Mouse (Mus musculus) thymus, postnatal 25 days (tissue): ENCODE data around the gene Grm6.

Experiments
- DNase-seq: peaks from one replicate; pipeline ENCODE4 v3.0.0; 2022

Grm6 gene

GRCm38 (mm10) chr11:50850177-50850735 lies at the start of gene Grm6:
Gene Grm6, plus strand, starts transcription at chr11:50850685.
- DNase-seq: peak; percentile 62

DNA sequence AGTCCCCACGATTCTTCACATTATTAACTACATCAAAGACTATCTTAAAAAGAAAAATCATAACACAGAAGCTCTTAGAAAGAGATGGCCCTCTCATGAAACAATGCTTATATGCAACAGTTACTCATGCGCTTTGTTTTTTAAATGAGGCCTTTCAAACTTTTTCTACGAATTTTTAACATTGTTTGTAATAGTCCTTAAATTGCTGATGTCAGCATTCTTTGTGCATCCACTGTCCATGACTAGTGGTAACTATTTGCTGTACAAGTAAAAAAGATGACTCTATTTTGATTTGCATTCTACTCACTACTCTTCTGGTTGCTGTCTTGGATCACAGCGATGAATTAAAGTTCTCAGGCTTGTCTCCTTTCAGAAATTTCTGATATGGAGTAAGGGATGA lies 36.3 kb upstream of the Grm6 start:
- no peak for DNase-seq

DNA sequence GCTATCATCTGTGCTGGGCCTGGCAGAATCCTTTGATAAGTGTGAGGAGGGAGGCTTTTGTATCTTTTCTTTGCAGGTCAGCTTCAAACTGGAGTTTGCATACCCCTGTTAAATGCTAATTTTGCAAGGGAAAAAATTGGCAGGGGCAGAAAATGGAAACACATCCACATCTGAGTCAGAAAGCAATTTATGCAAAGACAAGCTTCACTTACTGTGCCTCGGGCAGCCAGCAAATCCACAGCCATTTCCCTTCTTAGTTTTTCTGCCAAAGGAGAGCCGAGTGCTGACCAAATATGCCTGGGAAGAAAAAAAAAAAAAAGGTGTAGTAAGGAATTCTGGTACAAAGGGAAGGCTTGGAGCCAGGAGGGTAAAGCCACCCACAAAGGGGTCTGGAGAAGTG lies 24.3 kb upstream of the Grm6 start:
- no peak for DNase-seq

GRCm38 (mm10) chr11:50827010-50827953 lies 23.2 kb upstream of the Grm6 start, which contains the start of gene Zfp354c:
Gene Zfp354c, minus strand, starts transcription at chr11:50827724.
- DNase-seq: peak; percentile 86

- DNase-seq: peak; percentile 40
Measured at GRCm38 (mm10) chr11:50835727-50836126, 14.8 kb upstream of the Grm6 start.

GRCm38 (mm10) chr11:50841023-50841735 lies 9.3 kb upstream of the Grm6 start, which contains the start of gene Zfp879:
Gene Zfp879, minus strand, starts transcription at chr11:50841552.
- peak; percentile 88 for DNase-seq

DNA sequence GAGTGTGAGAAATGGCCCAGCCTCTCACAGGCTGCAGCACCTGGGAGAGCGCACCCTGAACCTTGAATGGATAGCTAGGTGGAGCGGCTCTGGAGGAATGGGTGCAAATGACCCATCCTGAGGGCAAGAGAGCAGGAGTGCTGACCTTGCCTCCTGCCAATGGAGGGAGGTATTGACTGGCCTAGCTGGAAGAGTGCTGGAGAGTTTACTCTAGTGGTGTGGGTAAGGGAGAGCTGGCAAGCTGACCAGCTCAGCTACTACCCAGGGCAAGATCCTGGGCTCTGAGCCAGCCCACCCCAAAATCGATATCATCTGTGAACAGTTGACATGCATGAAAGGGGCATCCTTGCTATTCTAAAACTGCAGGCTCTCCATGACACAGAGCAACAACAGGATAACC lies 4.5 kb upstream of the Grm6 start:
- DNase-seq: no peak

DNA sequence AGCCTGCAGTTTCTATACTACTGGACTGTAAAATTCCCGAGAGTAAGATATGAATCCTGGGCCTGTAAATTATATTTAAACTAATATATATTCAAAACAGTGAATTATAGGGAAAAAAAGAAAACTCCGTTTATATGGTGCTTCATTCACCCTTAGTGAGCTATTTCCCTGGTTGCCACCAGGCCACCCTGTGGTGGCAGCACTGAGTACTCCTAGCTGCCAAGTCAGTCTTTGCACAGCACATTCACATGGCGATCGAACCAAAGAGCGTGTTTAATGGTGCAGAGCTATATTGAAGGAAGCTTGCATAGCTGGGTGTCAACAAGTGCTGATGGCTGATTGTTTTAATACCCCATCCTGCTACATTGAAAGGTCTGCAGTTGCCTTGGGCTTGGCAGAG lies 3.4 kb upstream of the Grm6 start:
- peak; percentile 34 for DNase-seq

- peak; percentile 30 for DNase-seq
Measured at GRCm38 (mm10) chr11:50848520-50849137, 1.9 kb upstream of the Grm6 start.

DNA sequence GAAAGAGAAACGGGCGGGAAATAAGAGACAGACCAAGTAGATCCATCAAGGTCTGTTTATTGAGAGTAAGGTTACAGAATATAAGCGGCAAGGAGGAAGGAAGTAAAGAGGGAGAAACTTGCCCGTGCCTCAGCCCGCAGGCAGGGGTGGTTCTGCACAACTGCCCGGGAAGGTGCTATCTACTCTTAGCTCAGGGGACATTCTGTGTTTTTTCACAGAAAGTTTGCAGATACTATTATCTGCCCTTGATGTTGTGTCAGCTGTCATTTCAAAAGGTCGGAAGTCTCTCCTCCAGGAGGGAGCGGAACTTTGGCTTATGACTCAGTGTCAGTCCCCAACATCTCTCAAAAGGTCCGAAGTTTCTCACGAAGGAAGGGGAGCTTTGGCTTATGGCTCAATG lies 1.2 kb upstream of the Grm6 start:
- no peak for DNase-seq

DNA sequence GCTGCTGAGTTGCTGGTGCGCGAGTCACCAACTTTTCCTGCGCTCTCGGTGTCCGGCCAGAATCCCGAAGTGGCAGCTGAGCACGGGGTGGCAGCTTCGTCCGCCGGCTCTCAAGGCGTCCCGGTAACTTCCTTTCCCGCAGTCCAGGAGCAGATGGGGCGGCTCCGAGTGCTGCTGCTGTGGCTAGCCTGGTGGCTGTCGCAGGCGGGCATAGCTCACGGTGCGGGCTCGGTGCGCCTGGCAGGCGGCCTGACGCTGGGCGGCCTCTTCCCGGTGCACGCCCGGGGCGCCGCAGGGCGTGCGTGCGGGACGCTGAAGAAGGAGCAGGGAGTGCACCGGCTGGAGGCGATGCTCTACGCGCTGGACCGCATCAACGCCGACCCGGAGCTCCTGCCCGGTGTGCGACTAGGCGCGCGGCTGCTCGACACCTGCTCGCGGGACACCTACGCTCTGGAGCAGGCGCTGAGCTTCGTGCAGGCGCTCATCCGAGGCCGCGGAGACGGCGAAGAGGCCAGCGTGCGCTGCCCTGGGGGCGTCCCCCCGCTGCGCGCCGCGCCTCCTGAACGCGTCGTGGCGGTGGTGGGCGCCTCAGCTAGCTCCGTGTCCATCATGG lies 610 bp downstream of the Grm6 start:
- DNase-seq: peak; percentile 33

DNA sequence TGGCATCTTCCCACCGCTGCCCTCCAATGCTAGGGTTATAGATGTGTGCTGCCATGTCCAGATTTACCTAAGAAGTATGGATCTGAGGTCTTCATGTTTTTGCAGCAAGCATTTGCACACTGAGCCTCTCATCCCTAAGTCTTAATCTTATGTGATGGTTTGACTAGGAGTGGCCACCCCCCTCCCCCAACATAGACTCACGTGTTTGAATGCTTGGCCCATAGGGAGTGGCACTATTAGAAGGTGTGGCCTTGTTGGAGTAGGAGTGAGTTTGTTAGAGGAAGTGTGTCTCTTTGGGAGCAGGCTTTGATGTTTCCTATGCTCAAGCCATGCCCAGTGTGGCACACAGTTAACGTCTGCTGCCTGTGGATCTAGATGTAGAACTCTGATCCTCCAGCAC lies 28.2 kb downstream of the Grm6 start:
- no peak for DNase-seq

- DNase-seq: peak; percentile 6
Measured at GRCm38 (mm10) chr11:50883756-50884155, 33.3 kb downstream of the Grm6 start.

- DNase-seq: no peak
Measured at GRCm38 (mm10) chr11:50886231-50886932, 35.9 kb downstream of the Grm6 start.

DNA sequence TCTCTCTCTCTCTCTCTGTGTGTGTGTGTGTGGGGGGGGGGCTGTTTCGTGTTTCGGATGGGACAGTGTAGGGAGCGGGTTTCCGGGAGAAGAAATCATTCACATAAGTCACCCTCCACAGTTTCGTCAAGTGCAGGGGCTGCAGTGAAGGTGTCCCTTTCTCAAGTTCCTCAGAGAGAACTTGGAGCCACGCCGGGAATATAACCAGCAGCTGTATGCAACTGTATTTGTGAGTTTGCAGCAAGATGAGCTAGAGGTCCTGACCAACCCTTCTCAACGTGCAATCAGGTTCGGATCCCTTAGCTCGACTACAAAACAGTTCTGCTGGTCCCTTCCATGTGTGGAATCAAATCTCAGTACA lies 36.4 kb downstream of the Grm6 start:
- no peak for DNase-seq

- peak; percentile 8 for DNase-seq
Measured at GRCm38 (mm10) chr11:50887390-50888128, 37.1 kb downstream of the Grm6 start, which contains the start of gene Zfp454. Gene Zfp454, minus strand, starts transcription at chr11:50887651.

- DNase-seq: peak; percentile 14
Measured at GRCm38 (mm10) chr11:50892441-50892840, 42.0 kb downstream of the Grm6 start.

GRCm38 (mm10) chr11:50897359-50897758 lies 46.9 kb downstream of the Grm6 start:
- DNase-seq: no peak

DNA sequence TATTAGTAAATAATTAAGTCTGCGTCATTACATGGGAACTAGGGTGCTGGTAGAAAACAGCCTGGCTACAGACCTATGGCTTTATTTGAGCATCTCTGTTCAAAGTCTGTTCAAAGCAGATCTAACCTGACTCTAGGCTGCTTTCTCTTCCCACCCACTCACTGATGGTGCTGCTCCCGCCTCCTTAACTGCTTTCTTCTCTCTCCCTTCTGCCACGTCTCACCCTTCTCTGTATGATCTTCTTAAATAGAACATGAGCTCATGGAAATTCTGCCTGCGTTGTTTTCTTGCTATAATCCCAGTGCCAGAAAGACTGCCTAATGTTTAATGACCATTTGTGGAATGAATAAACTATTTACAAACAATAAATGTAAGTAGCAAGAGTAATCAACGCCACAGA lies 57.7 kb downstream of the Grm6 start:
- DNase-seq: no peak

- DNase-seq: no peak
Measured at GRCm38 (mm10) chr11:50913301-50913700, 62.8 kb downstream of the Grm6 start.

GRCm38 (mm10) chr11:50914461-50914860 lies 64.0 kb downstream of the Grm6 start:
- no peak for DNase-seq
